Mouse (Mus musculus) heart, embryonic 14.5 days (tissue): ENCODE data around the gene Bbs9. TPM values are rescaled to one million over a fixed set of nuclear protein-coding genes. Genes with fewer than 3 reads are reported as not detected.

ENCODE experiments used
- ATAC-seq: fragments of 200-750 bp; cut with Nextera tagmentation; 2 replicates; pipeline ENCODE4 v1.8.0; 2017; ENCODE audit warnings: low read depth, moderate TSS enrichment; ENCODE audit not compliant: insufficient number of reproducible peaks, insufficient read depth, low FRiP score
- H3K27ac ChIP-seq, 2 experiments: fragments of 200-500 bp in 1 of 2; fragments of 300-500 bp in 1 of 2; sonication (generic) in 1 of 2; replicated peaks in 1 of 2; 2 replicates each; pipeline ENCODE4 v1.5.1; 2012 to 2014; ENCODE audit warnings: low read depth in 2 of 2, low read length in 2 of 2, control low read depth in 1 of 2, mild to moderate bottlenecking in 1 of 2, mixed read lengths in 1 of 2; ENCODE audit not compliant: control insufficient read depth in 1 of 2, insufficient read depth in 1 of 2
- H3K27me3 ChIP-seq: fragments of 300-500 bp; sonication (generic); 2 replicates; pipeline ENCODE4 v1.6.1; 2014; ENCODE audit warnings: mild to moderate bottlenecking, low read length, control low read depth; ENCODE audit not compliant: control insufficient read depth, insufficient read depth
- H3K36me3 ChIP-seq: fragments of 300-500 bp; sonication (generic); 2 replicates; pipeline ENCODE4 v1.6.1; 2014; ENCODE audit warnings: mild to moderate bottlenecking, control low read depth, low read length, mixed read lengths; ENCODE audit not compliant: control insufficient read depth, insufficient read depth
- H3K4me1 ChIP-seq, 2 experiments: fragments of 200-500 bp in 1 of 2; fragments of 300-500 bp in 1 of 2; sonication (generic) in 1 of 2; 2 replicates each; pipeline ENCODE4 v1.6.1; 2012 to 2014; ENCODE audit warnings: low read length in 2 of 2, control low read depth in 1 of 2, mixed read lengths in 1 of 2; ENCODE audit not compliant: control insufficient read depth in 2 of 2, insufficient read depth in 2 of 2
- H3K4me2 ChIP-seq: fragments of 300-500 bp; sonication (generic); 2 replicates; pipeline ENCODE4 v1.6.1; 2014; ENCODE audit warnings: mild to moderate bottlenecking, low read length
- H3K4me3 ChIP-seq, 2 experiments: fragments of 200-500 bp in 1 of 2; fragments of 300-500 bp in 1 of 2; sonication (generic) in 1 of 2; 2 replicates each; pipeline ENCODE4 v1.5.1; 2012 to 2014; ENCODE audit warnings: low read length in 2 of 2, mild to moderate bottlenecking in 2 of 2, control low read depth in 1 of 2, low read depth in 1 of 2, moderate library complexity in 1 of 2; ENCODE audit not compliant: control insufficient read depth in 1 of 2, insufficient read depth in 1 of 2
- H3K9ac ChIP-seq: fragments of 300-500 bp; sonication (generic); 2 replicates; pipeline ENCODE4 v1.6.1; 2014; ENCODE audit warnings: mild to moderate bottlenecking, low read length
- H3K9me3 ChIP-seq: fragments of 300-500 bp; sonication (generic); 2 replicates; pipeline ENCODE4 v1.6.1; 2016; ENCODE audit warnings: low read length, control low read depth; ENCODE audit not compliant: control insufficient read depth
- WGBS: fragments of 180-500 bp; shearing (Covaris S2); extraction: QIAGEN DNeasy Blood & Tissue Kit; methylation state at CpG from one replicate; pipeline ENCODE4 v1.1.7; 2014; 5-methylcytosine and 5-hydroxymethylcytosine counted together
- polyA plus RNA-seq: library from polyadenylated mRNA; unstranded; fragments of >200 nt; fragmentation: Nextera tagmentation; extraction: Ambion mirVana; gene quantifications from 2 replicates; pipeline ENCODE4 v1.2.1, GENCODE M21; 2014

Gene Bbs9
- polyA plus RNA-seq, 1 experiment from 2014 or later = 11.6 TPM

GRCm38 (mm10) chr9:22539546-22539945, 64.0 kb downstream of the Bbs9 start:
- no peak for ATAC-seq
- Histone ChIP-seq H3K4me2 (no peak overlapping the region), H3K4me3 (no peak overlapping the region), H3K36me3 (no peaks in the 10 kb centered on the region), H3K27me3 (no peaks in the 10 kb centered on the region), H3K9ac (no peak overlapping the region), H3K27ac (no peak overlapping the region), H3K9me3 (no peaks in the 10 kb centered on the region), H3K4me1 (peaks cover 0 to 3% of the 10 kb centered on the region in 2 experiments; a peak in 2 of 4 replicates)
- 73% methylated on average over 4 of the region's 4 CpGs for WGBS

GRCm38 (mm10) chr9:22541130-22541529, 65.6 kb downstream of the Bbs9 start:
- no peak for ATAC-seq
- 81% methylated on average over 10 of the region's 10 CpGs for WGBS
- H3K4me1 ChIP-seq = peaks cover 0 to 3% of the 10 kb centered on the region in 2 experiments; a peak in 1 of 4 replicates
- H3K27ac ChIP-seq = no peak overlapping the region
- H3K9ac ChIP-seq = no peak overlapping the region
- no peak overlapping the region for H3K4me3 ChIP-seq
- no peaks in the 10 kb centered on the region for H3K27me3 ChIP-seq
- H3K4me2 ChIP-seq = no peak overlapping the region
- no peaks in the 10 kb centered on the region for H3K36me3 ChIP-seq
- H3K9me3 ChIP-seq = no peaks in the 10 kb centered on the region

GRCm38 (mm10) chr9:22543467-22543866, 68.0 kb downstream of the Bbs9 start:
- Histone ChIP-seq H3K27me3 (no peaks in the 10 kb centered on the region), H3K9ac (no peak overlapping the region), H3K9me3 (no peaks in the 10 kb centered on the region), H3K36me3 (no peaks in the 10 kb centered on the region), H3K4me3 (no peak overlapping the region), H3K27ac (no peak overlapping the region), H3K4me2 (no peak overlapping the region), H3K4me1 (peaks cover 0 to 3% of the 10 kb centered on the region in 2 experiments; a peak in 1 of 4 replicates)
- ATAC-seq = no peak
- 83% methylated on average over 5 of the region's 5 CpGs for WGBS

- no peaks in the 10 kb centered on the region for H3K27me3 ChIP-seq
- no peak overlapping the region for H3K27ac ChIP-seq
- H3K36me3 ChIP-seq = no peaks in the 10 kb centered on the region
- no peak overlapping the region for H3K4me3 ChIP-seq
- no peaks in the 10 kb centered on the region for H3K4me1 ChIP-seq
- no peak for ATAC-seq
- no peaks in the 10 kb centered on the region for H3K9me3 ChIP-seq
- H3K4me2 ChIP-seq = no peak overlapping the region
- no peak overlapping the region for H3K9ac ChIP-seq
- 66% methylated on average over 9 of the region's 9 CpGs for WGBS
Measured at GRCm38 (mm10) chr9:22544349-22545341, 69.1 kb downstream of the Bbs9 start.

- WGBS = 68% methylated on average over 1 of the region's 1 CpGs
- H3K27ac ChIP-seq = no peak overlapping the region
- H3K9me3 ChIP-seq = no peaks in the 10 kb centered on the region
- H3K9ac ChIP-seq = no peak overlapping the region
- ATAC-seq = no peak
- no peaks in the 10 kb centered on the region for H3K4me1 ChIP-seq
- H3K27me3 ChIP-seq = no peaks in the 10 kb centered on the region
- H3K4me3 ChIP-seq = no peak overlapping the region
- H3K4me2 ChIP-seq = no peak overlapping the region
- H3K36me3 ChIP-seq = no peaks in the 10 kb centered on the region
Measured at GRCm38 (mm10) chr9:22551273-22551672, 75.8 kb downstream of the Bbs9 start.

GRCm38 (mm10) chr9:22556076-22556475, 80.6 kb downstream of the Bbs9 start:
- H3K4me2 ChIP-seq = no peak overlapping the region
- no peak for ATAC-seq
- H3K4me1 ChIP-seq = no peaks in the 10 kb centered on the region
- no peaks in the 10 kb centered on the region for H3K9me3 ChIP-seq
- no peak overlapping the region for H3K9ac ChIP-seq
- no peak overlapping the region for H3K27ac ChIP-seq
- no peaks in the 10 kb centered on the region for H3K36me3 ChIP-seq
- H3K4me3 ChIP-seq = no peak overlapping the region
- H3K27me3 ChIP-seq = no peaks in the 10 kb centered on the region
- WGBS = 62% methylated on average over 5 of the region's 5 CpGs

GRCm38 (mm10) chr9:22557467-22557866, 82.0 kb downstream of the Bbs9 start:
- WGBS = 58% methylated on average over 13 of the region's 13 CpGs
- Histone ChIP-seq H3K27me3 (no peaks in the 10 kb centered on the region), H3K4me1 (no peaks in the 10 kb centered on the region), H3K4me3 (no peak overlapping the region), H3K36me3 (no peaks in the 10 kb centered on the region), H3K9me3 (no peaks in the 10 kb centered on the region), H3K4me2 (no peak overlapping the region), H3K27ac (no peak overlapping the region), H3K9ac (no peak overlapping the region)
- ATAC-seq = no peak
